Mouse (Mus musculus): Measurements from ENCODE around the gene Sez6l2.

GRCm38 (mm10) chr7:127014320-127014719, 64.0 kb downstream of the Sez6l2 start, which contains the start of gene Mvp:
- peak; percentile 85 for TF ChIP-seq POLR2A (IDR thresholded peaks at IDR 0.05; ENCODE audit: insufficient read depth, low read depth, low read length)
- no peak for TF ChIP-seq CTCF (IDR thresholded peaks at IDR 0.05)
- TF ChIP-seq EP300 (IDR thresholded peaks at IDR 0.05; ENCODE audit: insufficient read depth, low read depth, low read length): no peak

All from heart, adult 2 months (tissue).